Mouse (Mus musculus) heart, adult 2 months (tissue): ENCODE data around the gene Crebzf. TPM values are rescaled to one million over a fixed set of nuclear protein-coding genes. Genes with fewer than 3 reads are reported as not detected.

Experiments used
- DNase-seq, 2 experiments: peaks; one replicate each; pipeline ENCODE4 v3.0.0; 2021
- H3K27ac ChIP-seq: fragments of 200-600 bp; 2 replicates; pipeline ENCODE4 v1.8.1; 2022
- H3K27me3 ChIP-seq: fragments of 200-500 bp; 2 replicates; pipeline ENCODE4 v1.6.1; 2012; ENCODE audit warnings: mild to moderate bottlenecking, low read length, inconsistent platforms, mixed read lengths; ENCODE audit not compliant: control insufficient read depth, insufficient read depth
- H3K36me3 ChIP-seq: fragments of 200-500 bp; 2 replicates; pipeline ENCODE4 v1.6.1; 2012; ENCODE audit warnings: low read length, inconsistent platforms; ENCODE audit not compliant: control insufficient read depth, insufficient read depth
- H3K4me1 ChIP-seq: fragments of 200-500 bp; 2 replicates; pipeline ENCODE4 v1.6.1; 2011; ENCODE audit warnings: low read length; ENCODE audit not compliant: control insufficient read depth, insufficient read depth
- H3K4me3 ChIP-seq: fragments of 200-600 bp; 2 replicates; pipeline ENCODE4 v1.8.1; 2022
- H3K79me2 ChIP-seq: fragments of 200-500 bp; replicated peaks from 2 replicates; pipeline ENCODE4 v1.6.1; 2012; ENCODE audit warnings: mild to moderate bottlenecking, inconsistent platforms, low read length, moderate library complexity, mixed read lengths; ENCODE audit not compliant: control insufficient read depth, insufficient read depth
- H3K9ac ChIP-seq: fragments of 200-500 bp; 2 replicates; pipeline ENCODE4 v1.6.1; 2012; ENCODE audit warnings: low read depth, mild to moderate bottlenecking, control low read depth, inconsistent platforms, low read length, mixed read lengths
- CTCF ChIP-seq: fragments of 200-600 bp; IDR thresholded peaks from 2 replicates; pipeline ENCODE4 v1.8.1; 2022; ENCODE audit warnings: antibody characterized with exemption, mild to moderate bottlenecking, moderate library complexity
- EP300 ChIP-seq: fragments of 200-500 bp; IDR thresholded peaks from 2 replicates; pipeline ENCODE4 v1.6.1; 2011; ENCODE audit warnings: low read depth, low read length, control low read depth; ENCODE audit not compliant: insufficient read depth
- POLR2A ChIP-seq: fragments of 200-500 bp; IDR thresholded peaks from 2 replicates; pipeline ENCODE4 v1.6.1; 2011; ENCODE audit warnings: mild to moderate bottlenecking, low read depth, low read length, control low read depth; ENCODE audit not compliant: insufficient read depth
- whole genome bisulfite sequencing: fragments of 180-500 bp; shearing (Covaris S2); methylation state at CpG from one replicate; pipeline ENCODE4 v1.1.7; 2018; 5-methylcytosine and 5-hydroxymethylcytosine counted together
- intact Hi-C: fragments of 180-260 bp; cut with DNase I; formaldehyde crosslinking; loops from one replicate; pipeline ENCODE4 v1.15.1; 2025
- polyA plus RNA-seq: library from polyadenylated mRNA; depleted of rRNA; stranded (reverse); fragments of >200 nt; gene quantifications from 2 replicates; pipeline ENCODE4 v1.2.3, GENCODE M21; 2012; rRNA removed
- total RNA-seq, 2 experiments: library from RNA; stranded (reverse); gene quantifications; 2 replicates each; pipeline ENCODE4 v1.2.3; 2021

Crebzf gene
- total and polyA plus RNA-seq, 3 experiments = 12.3 to 20.4 (median 18.0) TPM

DNA sequence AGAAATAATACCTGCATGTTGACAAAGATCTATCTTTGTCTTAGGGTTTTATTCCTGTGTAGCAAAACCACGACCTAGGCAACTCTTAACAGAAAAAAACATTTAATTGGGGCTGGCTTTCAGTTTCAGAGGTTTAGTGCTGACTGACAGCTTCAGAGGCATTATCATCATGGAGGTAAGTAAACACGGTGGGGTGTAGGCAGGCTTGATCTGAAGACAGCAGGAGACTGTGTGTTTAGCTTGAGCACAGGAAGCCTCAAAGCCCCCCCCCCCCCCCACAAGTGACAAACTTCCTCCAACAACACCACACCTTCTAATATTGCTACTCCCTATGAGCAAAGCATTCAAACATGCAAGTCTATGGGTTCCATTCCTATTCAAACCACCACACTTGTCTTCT, 31.0 kb downstream of the Crebzf start:
- WGBS = 57% methylated on average over 2 of the region's 2 CpGs
- no peak overlapping the region for H3K27ac ChIP-seq
- H3K4me1 ChIP-seq = peaks cover 2% of the 10 kb centered on the region
- no peaks in the 10 kb centered on the region for H3K36me3 ChIP-seq
- no peak overlapping the region for H3K4me3 ChIP-seq
- H3K79me2 ChIP-seq = no peaks in the 10 kb centered on the region; the same call in 1 of the 2 replicates
- no peak for DNase-seq
- no peaks in the 10 kb centered on the region for H3K27me3 ChIP-seq
- no peak for TF ChIP-seq POLR2A
- TF ChIP-seq EP300 = no peak
- TF ChIP-seq CTCF = no peak
- H3K9ac ChIP-seq = no peak overlapping the region
- intact Hi-C loops = no loop called here

DNA sequence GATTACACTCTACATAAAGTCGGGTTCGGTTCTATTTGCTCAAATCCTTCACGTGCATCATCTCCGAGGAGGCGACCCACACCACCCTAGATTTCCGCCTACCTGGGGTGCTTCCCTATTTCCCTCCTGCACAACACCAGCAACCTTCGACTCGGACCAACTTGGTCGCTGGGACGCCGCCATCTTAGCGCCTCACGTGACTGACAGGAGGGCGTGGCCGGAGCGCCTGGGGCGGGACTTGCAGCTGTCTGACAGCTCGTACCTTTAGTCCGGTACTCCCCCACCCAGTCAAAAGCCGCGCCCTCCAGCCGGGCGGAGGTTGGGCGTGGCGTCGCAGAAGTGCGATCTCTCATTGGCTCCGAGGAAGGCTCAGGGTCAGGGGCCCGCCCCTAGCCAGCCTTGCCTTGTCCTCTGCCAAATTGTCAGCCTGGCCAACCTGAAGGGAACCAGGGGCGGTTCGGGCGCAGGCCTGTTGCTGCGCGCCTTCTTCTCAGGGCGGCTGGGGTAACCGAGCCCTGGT, 33.3 kb downstream of the Crebzf start, which contains the start of gene Tmem126b:
TSS of gene Tmem126b (minus strand) at position 209 of the 520 bp plus-strand sequence.
- H3K9ac ChIP-seq = peak within 1 kb of the TSS; percentile 87
- TF ChIP-seq CTCF (no peak), EP300 (peak; percentile 66; the same call in 1 of the 2 replicates), POLR2A (peak; percentile 92)
- under 1% methylated on average over 36 of the region's 36 CpGs for WGBS
- H3K4me3 ChIP-seq = peak within 1 kb of the TSS; percentile 89
- H3K27ac ChIP-seq = peak within 1 kb of the TSS; percentile 88
- H3K4me1 ChIP-seq = peaks cover 2% of the 10 kb centered on the region
- intact Hi-C loops = loop anchor here (1.0 kb wide), 2 partner anchors 19 to 32 kb away; partner anchors contain the start of gene Tmem126a
- no peaks in the 10 kb centered on the region for H3K36me3 ChIP-seq
- no peaks in the 10 kb centered on the region; the same call in 1 of the 2 replicates for H3K79me2 ChIP-seq
- DNase-seq = peak; percentile 100
- H3K27me3 ChIP-seq = no peaks in the 10 kb centered on the region

DNA sequence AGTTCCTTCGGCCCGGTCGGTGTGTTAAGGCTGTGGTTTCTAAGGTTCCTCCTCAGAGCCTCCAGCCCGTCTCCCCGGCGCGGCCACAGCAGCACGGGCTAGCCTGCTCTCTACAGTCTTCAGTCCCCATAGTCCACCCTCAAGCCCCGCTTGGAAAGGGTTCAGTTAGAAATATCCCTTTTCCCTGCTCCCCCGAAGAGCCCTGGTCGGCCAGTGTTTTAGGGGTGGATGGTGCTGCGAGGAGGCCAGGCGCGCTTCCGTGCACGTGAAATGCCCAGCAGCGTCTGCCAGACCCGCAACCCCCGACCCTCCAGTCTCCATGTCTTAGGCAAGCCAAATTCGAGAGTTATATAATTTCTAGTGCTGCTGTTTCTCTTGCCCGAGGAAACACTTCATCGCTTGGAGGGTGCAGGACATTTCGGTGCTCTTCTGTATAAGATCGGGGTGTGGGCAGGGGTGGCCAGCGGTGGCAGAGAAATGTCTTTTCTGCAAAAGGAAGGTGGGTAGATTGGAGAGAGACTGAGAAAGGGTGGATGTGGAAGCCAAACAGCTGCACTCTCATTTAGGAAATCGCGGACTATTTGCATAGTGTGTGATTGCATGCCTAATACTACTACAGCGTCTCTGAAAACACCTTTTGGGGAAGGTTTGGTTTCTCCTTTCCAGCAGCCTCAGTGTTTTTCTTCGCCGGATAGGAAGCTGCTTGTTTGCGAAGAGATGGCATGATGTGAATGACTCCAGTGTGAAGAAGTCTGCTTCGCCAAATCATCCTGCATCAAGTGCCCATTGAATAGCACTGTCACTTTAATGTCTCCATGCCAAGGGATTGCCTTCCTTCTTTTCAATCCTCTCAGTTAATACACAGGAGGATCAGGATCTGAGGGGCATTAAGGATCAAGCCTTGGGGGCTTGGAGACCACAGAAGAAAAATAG, 34.0 kb downstream of the Crebzf start, which contains the start of gene Dlg2:
TSS of gene Dlg2 (plus strand) at position 360 of the 933 bp plus-strand sequence.
- Histone ChIP-seq H3K27me3 (no peaks in the 10 kb centered on the region), H3K4me3 (peak within 1 kb of the TSS; percentile 89), H3K79me2 (no peaks in the 10 kb centered on the region; the same call in 1 of the 2 replicates), H3K4me1 (peaks cover 2% of the 10 kb centered on the region), H3K36me3 (no peaks in the 10 kb centered on the region), H3K9ac (peak within 1 kb of the TSS; percentile 87), H3K27ac (peak within 1 kb of the TSS; percentile 88)
- under 1% methylated on average over 32 of the region's 32 CpGs for WGBS
- TF ChIP-seq POLR2A = no peak
- TF ChIP-seq CTCF = no peak
- TF ChIP-seq EP300 = no peak
- intact Hi-C loops = loop anchor here (1.0 kb wide), 1 partner anchor 32 kb away; no protein-coding TSS in a partner anchor
- no peak for DNase-seq

DNA sequence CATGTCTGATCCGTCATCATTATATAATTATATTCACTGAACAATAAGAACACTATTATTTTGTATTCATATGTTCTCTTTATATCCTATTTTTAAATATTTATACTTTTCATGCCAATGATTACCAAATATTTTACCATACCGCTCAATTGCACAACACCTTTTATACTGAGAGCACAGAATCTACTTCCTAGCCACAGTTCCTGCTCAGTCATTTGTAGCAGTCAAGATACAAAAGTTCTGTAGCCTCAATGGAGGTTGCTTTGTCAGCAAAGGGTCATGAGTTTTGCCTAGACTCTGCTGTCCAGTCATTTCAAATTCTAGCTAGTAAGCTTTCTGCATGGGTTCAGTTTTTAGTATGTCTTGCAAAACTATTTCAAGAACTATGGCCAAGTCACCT, 40.1 kb downstream of the Crebzf start:
- Histone ChIP-seq H3K36me3 (no peaks in the 10 kb centered on the region), H3K79me2 (no peaks in the 10 kb centered on the region), H3K9ac (no peak overlapping the region), H3K4me3 (no peak overlapping the region), H3K27me3 (no peaks in the 10 kb centered on the region), H3K4me1 (no peaks in the 10 kb centered on the region), H3K27ac (no peak overlapping the region)
- TF ChIP-seq POLR2A = no peak
- no peak for TF ChIP-seq EP300
- no peak for TF ChIP-seq CTCF
- no peak for DNase-seq
- 86% methylated on average over 2 of the region's 2 CpGs for WGBS
- intact Hi-C loops = no loop called here

Other genes with a start within 250 kb of the Crebzf start
- not detected for gene Ccdc83, start 177.0 kb upstream of the Crebzf start, total RNA-seq
- 0.10 and 0.26 TPM in 2 replicates for gene Ccdc83, start 177.0 kb upstream of the Crebzf start, polyA plus RNA-seq
- gene Sytl2, start 140.5 kb upstream of the Crebzf start, total RNA-seq = 1 to 10 TPM; 2.1 to 3.8 TPM
- 3.3 and 4.1 TPM in 2 replicates for gene Sytl2, start 140.5 kb upstream of the Crebzf start, polyA plus RNA-seq
- under 1 TPM in 1 of 2 experiments, not detected in 1; 0.16 TPM for gene Ccdc89, start 16.2 kb upstream of the Crebzf start, total RNA-seq
- gene Ccdc89, start 16.2 kb upstream of the Crebzf start, polyA plus RNA-seq = 0.15 and 0.18 TPM in 2 replicates
- 100 to 1,000 TPM; 111 to 140 TPM for gene Tmem126a, start 14.5 kb downstream of the Crebzf start, total RNA-seq
- gene Tmem126a, start 14.5 kb downstream of the Crebzf start, polyA plus RNA-seq = 72.6 and 110 TPM in 2 replicates
- 10 to 100 TPM; 24.8 to 25.4 TPM for gene Tmem126b, start 33.3 kb downstream of the Crebzf start, total RNA-seq
- 10.7 and 18.2 TPM in 2 replicates for gene Tmem126b, start 33.3 kb downstream of the Crebzf start, polyA plus RNA-seq
- gene Dlg2, start 33.9 kb downstream of the Crebzf start, total RNA-seq = 1 to 10 TPM; 1.7 to 1.9 TPM
- 0.72 and 1.1 TPM in 2 replicates for gene Dlg2, start 33.9 kb downstream of the Crebzf start, polyA plus RNA-seq